In genomic region chr4:46563847-46564246, GRCm38 (mm10) we compare ENCODE assay signal across 8 mouse cellular contexts. TPM values are rescaled to one million over a fixed set of nuclear protein-coding genes. Genes with fewer than 3 reads are reported as not detected.
DNase-seq lines count a peak whose midpoint lies in the region; ATAC-seq and TF ChIP-seq lines count a peak whose summit lies in the region.

No protein-coding gene starts in this region.

- no peak for TF ChIP-seq CTCF in kidney, postnatal 0 days (IDR thresholded peaks at IDR 0.05; ENCODE audit: low read depth)

- H3K9ac ChIP-seq in kidney, postnatal 0 days (ENCODE audit: low read depth, low read length): no peak overlapping the region
- no peak overlapping the region for H3K9ac ChIP-seq in kidney, embryonic 15.5 days
- H3K9ac ChIP-seq in forebrain, embryonic 11.5 days (ENCODE audit: low read length): no peak overlapping the region

- H3K27me3 ChIP-seq in kidney, postnatal 0 days (ENCODE audit: insufficient read depth, low read length): no peaks in the 10 kb centered on the region
- H3K27me3 ChIP-seq in kidney, embryonic 15.5 days: no peaks in the 10 kb centered on the region
- H3K27me3 ChIP-seq in megakaryocyte, embryonic 14.5 days (replicated peaks): no peaks in the 10 kb centered on the region
- H3K27me3 ChIP-seq in forebrain, embryonic 11.5 days (ENCODE audit: control insufficient read depth, insufficient read depth, low read length): no peaks in the 10 kb centered on the region

- peak; percentile 49; the same call in 1 of the 2 replicates for ATAC-seq in kidney, postnatal 0 days (replicated peaks; ENCODE audit: low FRiP score, low read depth)
- no peak for ATAC-seq in kidney, embryonic 15.5 days (replicated peaks; ENCODE audit: low FRiP score)
- ATAC-seq in forebrain, embryonic 11.5 days (replicated peaks; ENCODE audit: low FRiP score): no peak

- DNase-seq in kidney, postnatal 0 days (ENCODE audit: low spot score): peak; percentile 15
- DNase-seq in adrenal gland, adult 2 months: peak; percentile 67
- DNase-seq in heart, postnatal 4 days: peak; percentile 25
- peak; percentile 22 for DNase-seq in urinary bladder, postnatal 10 days (ENCODE audit: low spot score)
- no peak for DNase-seq in left cerebral cortex, postnatal 4 days
- no peak for DNase-seq in forebrain, embryonic 11.5 days (ENCODE audit: low spot score)

- H3K9me3 ChIP-seq in kidney, postnatal 0 days (replicated peaks; ENCODE audit: low read length): no peaks in the 10 kb centered on the region
- no peaks in the 10 kb centered on the region for H3K9me3 ChIP-seq in kidney, embryonic 15.5 days (replicated peaks)
- no peaks in the 10 kb centered on the region for H3K9me3 ChIP-seq in megakaryocyte, embryonic 14.5 days
- H3K9me3 ChIP-seq in forebrain, embryonic 11.5 days (ENCODE audit: control insufficient read depth, low read length): no peaks in the 10 kb centered on the region

- 57% methylated on average over 10 of the region's 10 CpGs for WGBS in kidney, postnatal 0 days
- WGBS in kidney, embryonic 15.5 days: 70% methylated on average over 10 of the region's 10 CpGs
- 69% methylated on average over 10 of the region's 10 CpGs for WGBS in forebrain, embryonic 11.5 days

- H3K4me3 ChIP-seq in kidney, postnatal 0 days (replicated peaks; ENCODE audit: low read depth, low read length): no peak overlapping the region
- no peak overlapping the region for H3K4me3 ChIP-seq in kidney, embryonic 15.5 days (replicated peaks)
- peak overlapping the region; percentile 90 for H3K4me3 ChIP-seq in megakaryocyte, embryonic 14.5 days (replicated peaks)
- H3K4me3 ChIP-seq in forebrain, embryonic 11.5 days (ENCODE audit: low read depth, low read length): no peak overlapping the region

- no peaks in the 10 kb centered on the region for H3K36me3 ChIP-seq in kidney, postnatal 0 days (ENCODE audit: insufficient read depth, low read length)
- no peaks in the 10 kb centered on the region for H3K36me3 ChIP-seq in kidney, embryonic 15.5 days
- peaks cover 14% of the 10 kb centered on the region for H3K36me3 ChIP-seq in megakaryocyte, embryonic 14.5 days (replicated peaks; ENCODE audit: low read length)
- no peaks in the 10 kb centered on the region for H3K36me3 ChIP-seq in forebrain, embryonic 11.5 days (ENCODE audit: control insufficient read depth, insufficient read depth, low read length)

- intact Hi-C loops in left cerebral cortex, postnatal 4 days (cut with DNase I): no loop called here

- 0 out of 2 replicates have a peak, but pooled peaks cover 3% of the 10 kb centered on the region for H3K4me1 ChIP-seq in kidney, postnatal 0 days (replicated peaks; ENCODE audit: insufficient read depth, low read length)
- H3K4me1 ChIP-seq in kidney, embryonic 15.5 days: peaks cover 5% of the 10 kb centered on the region
- H3K4me1 ChIP-seq in megakaryocyte, embryonic 14.5 days: peaks cover 81% of the 10 kb centered on the region
- H3K4me1 ChIP-seq in forebrain, embryonic 11.5 days (replicated peaks; ENCODE audit: control insufficient read depth, insufficient read depth, low read length): no peaks in the 10 kb centered on the region

- H3K4me2 ChIP-seq in kidney, postnatal 0 days (ENCODE audit: low read length): no peak overlapping the region
- H3K4me2 ChIP-seq in kidney, embryonic 15.5 days: no peak overlapping the region
- no peak overlapping the region for H3K4me2 ChIP-seq in forebrain, embryonic 11.5 days (ENCODE audit: low read depth, low read length, severe bottlenecking)

- no peak overlapping the region for H3K27ac ChIP-seq in kidney, postnatal 0 days
- no peak overlapping the region for H3K27ac ChIP-seq in kidney, embryonic 15.5 days
- no peak overlapping the region for H3K27ac ChIP-seq in forebrain, embryonic 11.5 days (ENCODE audit: low read depth, low read length)

RNA-seq across cellular contexts. Expression of gene Trim14, which starts 27.9 kb away (rescaled TPM):
- 2.6 and 3.1 TPM in 2 replicates for polyA plus RNA-seq in kidney, postnatal 0 days (2015; fragmentation: Nextera tagmentation; extraction: Ambion mirVana)
- polyA plus RNA-seq in kidney, embryonic 15.5 days (2015; fragmentation: Nextera tagmentation; extraction: Ambion mirVana): 1.8 and 2.7 TPM in 2 replicates
- total RNA-seq in adrenal gland, adult 2 months (2021): 1 to 10 TPM; 4.9 to 5.8 TPM
- 16.0 and 21.3 TPM in 2 replicates for polyA plus RNA-seq in adrenal gland, adult 2 months (2012; rRNA removed)
- total RNA-seq in heart, postnatal 4 days (2021): 1 to 10 TPM in 1 of 2 experiments, under 1 TPM in 1; 0.76 to 1.3 TPM
- polyA plus RNA-seq in megakaryocyte, embryonic 14.5 days (2012; ENCODE audit: insufficient read depth, low replicate concordance): 2.0 and 8.1 TPM in 2 replicates
- total RNA-seq in left cerebral cortex, postnatal 4 days (2021): under 1 TPM; 0.48 to 0.88 TPM
- 0.98 and 2.0 TPM in 2 replicates for polyA plus RNA-seq in forebrain, embryonic 11.5 days (2014; fragmentation: Nextera tagmentation; extraction: Ambion mirVana)

RNA-seq across cellular contexts. Expression of gene Coro2a, which starts 38.2 kb away (rescaled TPM):
- 2.9 and 3.4 TPM in 2 replicates for polyA plus RNA-seq in kidney, postnatal 0 days (2015; fragmentation: Nextera tagmentation; extraction: Ambion mirVana)
- polyA plus RNA-seq in kidney, embryonic 15.5 days (2015; fragmentation: Nextera tagmentation; extraction: Ambion mirVana): 4.8 and 6.0 TPM in 2 replicates
- 1 to 10 TPM; 2.2 to 2.8 TPM for total RNA-seq in adrenal gland, adult 2 months (2021)
- 8.7 and 12.4 TPM in 2 replicates for polyA plus RNA-seq in adrenal gland, adult 2 months (2012; rRNA removed)
- under 1 TPM; 0.25 to 0.48 TPM for total RNA-seq in heart, postnatal 4 days (2021)
- 29.8 and 31.3 TPM in 2 replicates for polyA plus RNA-seq in megakaryocyte, embryonic 14.5 days (2012; ENCODE audit: insufficient read depth, low replicate concordance)
- 10 to 100 TPM; 37.9 to 39.9 TPM for total RNA-seq in left cerebral cortex, postnatal 4 days (2021)
- polyA plus RNA-seq in forebrain, embryonic 11.5 days (2014; fragmentation: Nextera tagmentation; extraction: Ambion mirVana): 2.5 and 2.8 TPM in 2 replicates

Comparison
In these comparisons a context has a peak if more than half of its experiments do, and no peak if none do; other contexts are left out.
1. DNase-seq: peak in kidney, postnatal 0 days (single experiment), adrenal gland, adult 2 months (single experiment), heart, postnatal 4 days (single experiment) and urinary bladder, postnatal 10 days (single experiment); none in left cerebral cortex, postnatal 4 days (single experiment) and forebrain, embryonic 11.5 days (single experiment).